Mouse (Mus musculus) intestine, postnatal 0 days (tissue): ENCODE results near the gene A730049H05Rik. TPM values are rescaled to one million over a fixed set of nuclear protein-coding genes. Genes with fewer than 3 reads are reported as not detected.

Source experiments
- ATAC-seq: fragments of 200-750 bp; cut with Nextera tagmentation; 2 replicates; pipeline ENCODE4 v1.8.0; 2017; ENCODE audit warnings: mild to moderate bottlenecking, moderate TSS enrichment, moderate library complexity
- H3K27ac ChIP-seq: fragments of 300-500 bp; sonication (generic); 2 replicates; pipeline ENCODE4 v1.5.1; 2014; ENCODE audit warnings: mild to moderate bottlenecking, low read depth, low read length, moderate library complexity
- H3K27me3 ChIP-seq: fragments of 300-500 bp; sonication (generic); replicated peaks from 2 replicates; pipeline ENCODE4 v1.6.1; 2014; ENCODE audit warnings: low read length, mixed read lengths; ENCODE audit not compliant: control insufficient read depth, insufficient read depth
- H3K36me3 ChIP-seq: fragments of 300-500 bp; sonication (generic); 2 replicates; pipeline ENCODE4 v1.6.1; 2014; ENCODE audit warnings: mild to moderate bottlenecking, moderate library complexity; ENCODE audit not compliant: control insufficient read depth, insufficient read depth
- H3K4me1 ChIP-seq: fragments of 300-500 bp; sonication (generic); replicated peaks from 2 replicates; pipeline ENCODE4 v1.6.1; 2014; ENCODE audit warnings: antibody characterized with exemption, low read length, mixed read lengths; ENCODE audit not compliant: control insufficient read depth, insufficient read depth
- H3K4me2 ChIP-seq: fragments of 300-500 bp; sonication (generic); replicated peaks from 2 replicates; pipeline ENCODE4 v1.6.1; 2014; ENCODE audit warnings: low read depth, mild to moderate bottlenecking, moderate library complexity
- H3K4me3 ChIP-seq: fragments of 300-500 bp; sonication (generic); 2 replicates; pipeline ENCODE4 v1.5.1; 2014; ENCODE audit warnings: low read depth, low read length
- H3K9ac ChIP-seq: fragments of 300-500 bp; sonication (generic); 2 replicates; pipeline ENCODE4 v1.6.1; 2014; ENCODE audit warnings: mild to moderate bottlenecking, low read depth, low read length
- H3K9me3 ChIP-seq: fragments of 300-500 bp; sonication (generic); 2 replicates; pipeline ENCODE4 v1.6.1; 2016; ENCODE audit warnings: mixed run types; ENCODE audit not compliant: control insufficient read depth
- CTCF ChIP-seq: sonication (generic); IDR thresholded peaks from 2 replicates; pipeline ENCODE4 v1.5.1; 2016; ENCODE audit warnings: low read depth, mild to moderate bottlenecking, control low read depth, antibody characterized with exemption, moderate library complexity
- WGBS: fragments of 180-500 bp; shearing (Covaris S2); extraction: QIAGEN DNeasy Blood & Tissue Kit; methylation state at CpG from one replicate; pipeline ENCODE4 v1.1.7; 2014; 5-methylcytosine and 5-hydroxymethylcytosine counted together
- polyA plus RNA-seq: library from polyadenylated mRNA; unstranded; fragments of >200 nt; fragmentation: Nextera tagmentation; extraction: Ambion mirVana; gene quantifications from 2 replicates; pipeline ENCODE4 v1.2.1, GENCODE M21; 2015

The A730049H05Rik gene
- polyA plus RNA-seq, 1 experiment from 2014 or later = 0.46 TPM

GRCm38 (mm10) chr6:92871813-92872212 lies 55.5 kb downstream of the A730049H05Rik start:
- no peak for ATAC-seq
- WGBS = 70% methylated on average over 4 of the region's 4 CpGs

GRCm38 (mm10) chr6:92872766-92873165 lies 56.5 kb downstream of the A730049H05Rik start:
- ATAC-seq = no peak
- no peaks in the 10 kb centered on the region for H3K4me1 ChIP-seq

More at GRCm38 (mm10) chr6:92871813-92872212, 55.5 kb downstream of the A730049H05Rik start:
- H3K4me1 ChIP-seq = no peaks in the 10 kb centered on the region
- H3K36me3 ChIP-seq = no peaks in the 10 kb centered on the region
- H3K27me3 ChIP-seq = no peaks in the 10 kb centered on the region
- no peak for TF ChIP-seq CTCF
- H3K4me2 ChIP-seq = no peak overlapping the region
- no peak overlapping the region for H3K4me3 ChIP-seq
- no peaks in the 10 kb centered on the region for H3K9me3 ChIP-seq
- no peak overlapping the region for H3K27ac ChIP-seq
- H3K9ac ChIP-seq = no peak overlapping the region

GRCm38 (mm10) chr6:92874854-92875253 lies 58.6 kb downstream of the A730049H05Rik start:
- ATAC-seq = no peak
- 62% methylated on average over 5 of the region's 5 CpGs for WGBS
- TF ChIP-seq CTCF = no peak
- H3K9me3 ChIP-seq = no peaks in the 10 kb centered on the region
- 0 out of 2 replicates have a peak, but pooled peaks cover 2% of the 10 kb centered on the region for H3K36me3 ChIP-seq
- H3K27ac ChIP-seq = no peak overlapping the region
- no peaks in the 10 kb centered on the region for H3K4me1 ChIP-seq
- H3K4me2 ChIP-seq = no peak overlapping the region
- H3K4me3 ChIP-seq = no peak overlapping the region
- H3K27me3 ChIP-seq = no peaks in the 10 kb centered on the region
- no peak overlapping the region for H3K9ac ChIP-seq

More at GRCm38 (mm10) chr6:92872766-92873165, 56.5 kb downstream of the A730049H05Rik start:
- Histone ChIP-seq H3K4me2 (no peak overlapping the region), H3K27ac (no peak overlapping the region), H3K9ac (no peak overlapping the region), H3K4me3 (no peak overlapping the region), H3K36me3 (no peaks in the 10 kb centered on the region), H3K9me3 (no peaks in the 10 kb centered on the region), H3K27me3 (no peaks in the 10 kb centered on the region)
- TF ChIP-seq CTCF = no peak
- WGBS = 82% methylated on average over 10 of the region's 10 CpGs

GRCm38 (mm10) chr6:92875340-92875739 lies 59.1 kb downstream of the A730049H05Rik start:
- H3K9ac ChIP-seq = no peak overlapping the region
- no peaks in the 10 kb centered on the region for H3K9me3 ChIP-seq
- no peak overlapping the region for H3K4me3 ChIP-seq
- no peaks in the 10 kb centered on the region for H3K4me1 ChIP-seq
- WGBS = 95% methylated on average over 2 of the region's 2 CpGs
- no peak overlapping the region for H3K27ac ChIP-seq
- H3K36me3 ChIP-seq = 0 out of 2 replicates have a peak, but pooled peaks cover 2% of the 10 kb centered on the region
- H3K27me3 ChIP-seq = no peaks in the 10 kb centered on the region
- ATAC-seq = no peak
- no peak for TF ChIP-seq CTCF
- H3K4me2 ChIP-seq = no peak overlapping the region

GRCm38 (mm10) chr6:92876121-92876520 lies 59.8 kb downstream of the A730049H05Rik start:
- 80% methylated on average over 5 of the region's 5 CpGs for WGBS
- no peak for ATAC-seq
- 0 out of 2 replicates have a peak, but pooled peaks cover 2% of the 10 kb centered on the region for H3K36me3 ChIP-seq
- H3K9ac ChIP-seq = no peak overlapping the region
- H3K4me2 ChIP-seq = no peak overlapping the region
- H3K4me3 ChIP-seq = no peak overlapping the region
- H3K27me3 ChIP-seq = no peaks in the 10 kb centered on the region
- H3K4me1 ChIP-seq = no peaks in the 10 kb centered on the region
- H3K9me3 ChIP-seq = no peaks in the 10 kb centered on the region
- TF ChIP-seq CTCF = no peak
- H3K27ac ChIP-seq = no peak overlapping the region

GRCm38 (mm10) chr6:92877236-92877635 lies 61.0 kb downstream of the A730049H05Rik start:
- no peak for TF ChIP-seq CTCF
- WGBS = 95% methylated on average over 4 of the region's 4 CpGs
- no peak for ATAC-seq
- H3K36me3 ChIP-seq = 0 out of 2 replicates have a peak, but pooled peaks cover 2% of the 10 kb centered on the region
- H3K27me3 ChIP-seq = no peaks in the 10 kb centered on the region
- H3K4me2 ChIP-seq = no peak overlapping the region
- no peaks in the 10 kb centered on the region for H3K4me1 ChIP-seq
- no peaks in the 10 kb centered on the region for H3K9me3 ChIP-seq
- no peak overlapping the region for H3K27ac ChIP-seq
- H3K9ac ChIP-seq = no peak overlapping the region
- H3K4me3 ChIP-seq = no peak overlapping the region

- Histone ChIP-seq H3K4me3 (no peak overlapping the region), H3K4me2 (no peak overlapping the region), H3K27ac (no peak overlapping the region), H3K9me3 (no peaks in the 10 kb centered on the region), H3K36me3 (0 out of 2 replicates have a peak, but pooled peaks cover 2% of the 10 kb centered on the region), H3K9ac (no peak overlapping the region), H3K27me3 (no peaks in the 10 kb centered on the region), H3K4me1 (no peaks in the 10 kb centered on the region)
- TF ChIP-seq CTCF = no peak
- 86% methylated on average over 5 of the region's 5 CpGs for WGBS
- ATAC-seq = no peak
These were observed 62.5 kb downstream of the A730049H05Rik start for GRCm38 (mm10) chr6:92878771-92879170.
